Mouse (Mus musculus) thymus, adult 2 months (tissue): ENCODE measurements around the gene Mrc1.

Source experiments
- CTCF ChIP-seq: fragments of 200-500 bp; IDR thresholded peaks from 2 replicates; pipeline ENCODE4 v1.5.1; 2012; ENCODE audit warnings: mild to moderate bottlenecking, control low read depth, low read length, moderate library complexity, borderline replicate concordance; ENCODE audit not compliant: control insufficient read depth, poor library complexity, insufficient read depth; ENCODE audit errors: extremely low read depth
- POLR2A ChIP-seq: fragments of 200-500 bp; IDR thresholded peaks from 2 replicates; pipeline ENCODE4 v1.6.1; 2012; ENCODE audit warnings: mild to moderate bottlenecking, low read length, control low read depth, moderate library complexity; ENCODE audit not compliant: control insufficient read depth, poor library complexity, insufficient read depth; ENCODE audit errors: extremely low read depth

DNA sequence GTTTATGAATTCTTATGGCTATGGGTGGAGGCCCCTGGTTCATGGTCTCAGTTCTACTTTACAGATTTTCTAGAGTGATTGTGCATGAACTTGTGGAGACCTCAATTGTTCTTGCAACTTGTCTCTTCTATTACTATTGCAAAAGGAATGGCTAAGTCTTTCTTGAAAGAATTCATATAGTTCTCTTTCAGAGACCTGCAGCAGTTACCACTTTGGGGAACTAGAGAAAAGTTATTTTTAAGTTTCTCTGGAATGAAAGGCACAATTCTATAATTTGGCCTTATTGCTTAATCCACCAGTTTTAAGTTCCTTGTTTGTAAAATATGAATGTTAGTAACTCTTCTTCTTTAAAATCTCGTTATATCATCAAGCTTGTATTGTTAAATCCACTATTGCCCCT is 32.9 kb downstream of the Mrc1 start:
- no peak for TF ChIP-seq CTCF
- no peak for TF ChIP-seq POLR2A
